Mouse (Mus musculus): ENCODE results near the gene Plod3.
"Not testable (repeated sequence)": the region's sequence is repeated elsewhere in the genome, so short reads cannot be mapped to it uniquely, and the experiment has no call there.

Gene Plod3

DNA sequence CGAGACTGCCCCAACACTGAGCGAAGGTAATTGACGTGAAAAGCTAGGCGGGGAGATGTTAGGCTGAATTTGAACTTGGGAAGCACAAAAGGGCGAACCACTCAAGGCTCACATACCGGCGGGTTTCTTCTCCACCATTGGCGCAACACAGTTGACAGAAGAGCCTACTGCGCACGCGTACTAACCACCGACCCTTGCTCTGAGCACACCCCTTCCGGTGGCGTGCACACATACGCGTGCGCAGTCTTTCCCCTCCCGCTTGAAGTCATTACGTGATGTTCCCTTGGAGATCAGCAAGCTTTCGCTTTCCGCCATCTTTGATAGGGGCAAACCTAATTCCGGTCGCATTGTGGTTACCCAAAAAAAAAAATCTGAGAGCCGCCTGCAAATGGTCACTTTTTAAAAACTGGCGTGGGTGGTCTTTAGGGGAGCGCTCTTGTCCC is at the start of gene Plod3:
TSS of gene Plod3 (plus strand) at position 325 of the 443 bp plus-strand sequence.
- peak; percentile 94 for DNase-seq (ENCODE audit: low spot score)

GRCm38 (mm10) chr5:136937621-136938020 is 49.2 kb upstream of the Plod3 start:
- no peak for DNase-seq (ENCODE audit: low spot score)

GRCm38 (mm10) chr5:136939284-136939683 is 47.5 kb upstream of the Plod3 start:
- DNase-seq (ENCODE audit: low spot score) = no peak

DNA sequence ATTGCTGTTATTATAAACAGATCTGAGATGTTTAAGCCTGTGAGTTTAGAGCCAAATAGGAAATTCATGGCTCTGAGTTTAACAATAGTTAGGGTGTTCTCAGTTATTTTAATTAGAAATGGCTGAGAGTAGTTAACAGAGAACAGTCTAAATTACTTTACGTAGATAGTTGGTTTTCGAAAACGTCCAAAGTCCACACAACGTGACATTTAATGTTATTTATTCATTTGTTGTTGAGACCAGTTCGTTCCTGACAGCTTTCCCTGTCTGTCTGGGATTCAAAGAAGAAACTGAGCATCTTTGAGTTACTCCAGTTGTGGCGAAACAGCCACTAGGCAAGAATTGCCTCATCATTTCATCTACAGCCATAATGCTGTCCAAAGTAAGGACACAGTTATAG is 46.8 kb upstream of the Plod3 start:
- not testable (repeated sequence) for DNase-seq (ENCODE audit: low spot score)

DNA sequence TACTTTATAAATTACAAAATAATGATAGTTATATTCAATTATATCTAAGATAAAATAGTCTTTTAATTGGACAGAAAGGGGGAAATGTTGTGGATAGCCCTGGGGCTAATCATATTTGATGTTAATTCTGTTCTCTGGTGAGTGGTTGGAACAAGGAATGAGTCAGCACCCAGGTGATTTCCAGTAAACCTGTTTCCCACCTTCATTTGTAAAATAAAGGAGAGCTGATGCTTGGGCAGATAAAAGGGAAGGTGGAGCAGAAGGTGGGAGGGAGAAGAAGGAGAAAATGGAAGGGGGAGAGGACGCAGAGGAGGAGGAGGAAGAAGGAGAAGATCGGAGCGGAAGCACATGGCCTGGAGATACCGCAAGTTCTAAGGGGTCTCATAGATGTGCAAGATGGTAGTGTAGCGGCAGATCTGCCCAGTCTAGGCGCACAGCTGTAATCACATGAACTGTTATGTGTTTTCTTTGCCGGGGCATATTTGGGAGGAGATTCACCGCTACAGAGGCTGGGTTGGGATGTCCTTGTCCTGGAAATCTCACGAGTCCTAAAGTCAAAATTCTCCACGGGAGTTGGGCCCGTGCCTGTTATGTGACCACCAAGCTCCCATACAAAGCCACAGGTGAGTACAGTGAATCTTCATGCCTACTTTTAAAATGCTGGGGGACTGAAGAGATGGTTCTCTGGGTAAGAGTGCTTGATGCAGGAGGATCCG is 45.8 kb upstream of the Plod3 start:
- no peak for DNase-seq (ENCODE audit: low spot score)

DNA sequence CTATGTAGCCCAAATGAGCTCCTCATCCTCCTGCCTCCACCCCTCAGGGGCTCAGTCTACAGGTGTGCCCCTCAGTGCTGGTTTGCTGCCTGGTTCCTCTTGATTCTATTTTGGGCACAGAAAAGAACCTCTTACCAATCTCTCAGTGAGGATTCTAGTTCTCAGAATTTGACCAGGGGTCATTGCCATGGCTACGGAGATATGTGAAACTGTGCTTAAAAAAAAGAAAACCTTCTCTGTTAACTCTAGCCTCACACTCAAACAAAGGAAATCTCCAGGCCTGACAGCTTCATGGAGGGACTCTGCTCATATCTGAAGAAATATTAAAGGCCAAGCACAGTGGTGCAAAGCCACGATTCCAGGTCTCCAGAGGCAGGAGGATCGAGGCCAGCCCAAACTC is 44.0 kb upstream of the Plod3 start:
- no peak for DNase-seq (ENCODE audit: low spot score)

- DNase-seq (ENCODE audit: low spot score) = no peak
These were observed 43.4 kb upstream of the Plod3 start for GRCm38 (mm10) chr5:136943382-136943781.

DNA sequence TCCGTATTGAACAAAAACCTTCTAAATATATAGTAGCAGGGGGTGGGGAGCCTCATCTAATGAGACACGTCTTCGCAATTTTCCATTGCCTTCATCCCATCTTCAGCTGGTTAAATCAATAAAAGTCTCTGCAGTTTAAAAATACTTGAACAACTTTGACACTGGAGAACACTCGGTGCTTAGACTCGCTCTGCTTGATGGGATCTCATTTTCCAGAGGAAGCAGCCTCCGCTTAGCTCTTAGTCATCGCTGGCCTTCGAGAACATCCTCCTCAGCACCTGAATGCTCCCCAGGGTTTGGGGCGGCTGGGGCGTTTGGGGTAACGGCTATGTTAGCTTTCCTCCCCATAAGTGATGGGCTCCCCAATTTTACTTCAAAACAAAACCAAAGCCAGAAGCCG is 41.7 kb upstream of the Plod3 start:
- no peak for DNase-seq (ENCODE audit: low spot score)

DNA sequence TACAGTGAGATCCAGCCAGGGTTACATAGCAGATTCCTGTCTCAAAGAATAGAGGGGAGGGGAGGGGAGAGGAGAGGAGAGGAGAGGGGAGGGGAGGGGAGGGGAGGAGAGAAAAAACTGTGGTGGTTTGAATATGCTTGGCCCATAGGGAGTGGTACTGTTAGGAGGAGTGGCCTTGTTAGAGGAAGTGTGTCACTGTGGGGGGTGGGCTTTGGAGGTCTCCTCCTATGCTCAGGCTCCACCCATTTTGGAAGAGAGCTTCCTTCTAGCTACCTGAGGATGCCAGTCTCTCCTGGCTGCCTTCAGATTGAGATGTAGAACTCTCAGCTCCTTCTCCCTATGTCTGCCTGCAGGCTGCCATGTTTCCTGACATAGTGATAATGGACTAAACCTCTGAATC is 38.9 kb upstream of the Plod3 start:
- DNase-seq (ENCODE audit: low spot score) = no peak

DNA sequence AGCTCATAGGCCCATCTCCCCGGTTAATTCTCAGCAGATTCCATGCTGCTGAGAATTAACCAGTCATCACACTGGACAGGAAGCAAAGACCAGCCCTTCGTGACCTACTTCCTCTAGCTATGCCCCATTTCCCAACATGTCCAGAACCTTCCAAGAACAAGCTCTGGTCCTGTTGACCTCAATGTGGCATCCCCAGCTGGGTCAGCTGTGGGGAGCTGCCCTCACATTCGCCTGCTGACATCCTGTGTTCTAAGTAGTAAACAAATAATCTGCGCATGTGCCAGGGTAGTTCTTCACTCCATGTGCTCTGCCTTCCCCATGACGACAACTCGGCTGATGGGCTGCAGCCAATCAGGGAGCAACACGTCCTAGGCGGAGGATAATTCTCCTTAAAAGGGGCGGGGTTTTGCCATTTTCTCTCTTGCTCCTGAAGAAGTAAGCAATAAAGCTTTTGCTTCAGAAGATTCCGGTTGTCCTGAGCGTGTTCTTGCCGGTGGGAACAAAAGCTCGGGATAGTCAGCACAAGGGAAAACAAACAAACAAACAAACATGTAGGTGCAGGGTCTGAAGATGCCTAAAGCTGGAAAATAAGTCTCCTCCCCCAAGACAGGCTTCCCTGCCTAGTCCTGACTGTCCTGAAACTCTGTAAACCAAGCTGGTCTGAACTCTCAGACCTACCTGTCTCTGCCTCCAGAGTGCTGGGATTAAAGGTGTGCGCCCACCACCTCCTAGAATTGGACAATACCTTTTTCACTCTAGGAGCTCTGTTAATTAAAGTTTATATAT is 37.1 kb upstream of the Plod3 start:
- not testable (repeated sequence) for DNase-seq (ENCODE audit: low spot score)

DNA sequence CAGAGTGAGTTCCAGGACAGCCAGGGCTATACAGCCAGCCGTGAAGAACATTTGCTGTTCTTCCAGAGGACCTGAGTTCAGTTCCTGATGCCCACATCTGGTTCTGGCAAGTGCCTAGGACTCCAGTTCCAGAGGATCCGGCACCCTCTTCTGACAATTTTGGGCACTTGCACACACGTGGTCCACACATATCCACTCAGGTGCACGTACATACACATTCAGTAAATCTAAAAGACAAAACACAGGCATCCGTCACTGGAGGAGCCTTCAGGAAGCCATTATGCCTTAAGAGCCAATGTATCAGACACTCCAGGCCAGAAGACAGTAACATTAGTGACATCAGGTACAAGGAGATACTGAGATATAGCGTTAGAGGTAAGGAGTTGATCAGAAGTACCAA is 36.3 kb upstream of the Plod3 start:
- DNase-seq (ENCODE audit: low spot score) = no peak

GRCm38 (mm10) chr5:136952153-136952552 is 34.7 kb upstream of the Plod3 start:
- DNase-seq (ENCODE audit: low spot score) = no peak

GRCm38 (mm10) chr5:136953015-136953414 is 33.8 kb upstream of the Plod3 start, which contains the start of gene Fis1:
Gene Fis1 (plus strand): TSS chr5:136953275.
- DNase-seq (ENCODE audit: low spot score) = peak; percentile 98

DNA sequence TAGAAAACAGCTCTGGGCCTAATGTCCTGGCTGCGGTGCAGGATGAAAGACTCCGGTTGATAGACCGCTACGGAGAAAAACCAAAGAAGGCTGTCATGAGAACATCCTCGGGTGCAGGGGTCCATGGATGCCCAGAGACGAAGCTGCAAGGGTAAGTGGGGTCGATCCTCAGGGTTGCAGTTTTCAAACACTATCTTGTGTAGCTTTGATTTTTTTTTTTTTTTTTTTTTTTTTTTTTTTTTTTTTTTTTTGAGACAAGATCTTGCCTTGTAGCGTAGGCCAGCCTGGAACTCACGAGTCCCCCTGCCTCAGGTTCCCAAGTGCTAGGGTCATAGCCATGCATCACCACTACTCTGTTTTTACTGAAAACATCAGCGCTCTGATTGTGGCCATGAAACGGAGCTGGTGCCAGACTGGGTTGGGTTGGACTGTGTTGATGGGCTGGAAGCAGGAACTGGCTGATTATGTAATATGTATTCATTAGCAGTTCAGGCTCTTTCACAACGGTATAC is 33.3 kb upstream of the Plod3 start:
- no peak for DNase-seq (ENCODE audit: low spot score)

DNA sequence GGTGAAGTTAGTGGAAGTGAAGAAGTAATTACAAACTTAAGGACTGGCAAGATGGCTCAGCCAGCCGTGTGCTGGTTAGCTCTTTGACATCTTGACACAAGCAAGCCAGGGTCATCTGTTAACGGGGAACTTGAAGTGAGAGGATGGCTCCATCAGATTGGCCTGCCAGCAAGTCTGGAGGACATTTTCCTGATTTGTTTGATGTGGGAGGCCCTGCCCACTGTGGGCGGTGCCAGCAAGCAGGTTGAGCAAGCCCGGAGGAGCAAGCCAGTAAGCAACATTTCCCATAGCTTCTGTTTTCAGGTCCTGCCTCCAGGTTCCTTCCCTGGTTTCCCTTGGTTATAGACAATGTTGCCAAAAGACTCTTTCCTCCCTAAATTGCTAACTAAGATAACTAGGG is 31.2 kb upstream of the Plod3 start:
- DNase-seq (ENCODE audit: low spot score) = no peak

DNA sequence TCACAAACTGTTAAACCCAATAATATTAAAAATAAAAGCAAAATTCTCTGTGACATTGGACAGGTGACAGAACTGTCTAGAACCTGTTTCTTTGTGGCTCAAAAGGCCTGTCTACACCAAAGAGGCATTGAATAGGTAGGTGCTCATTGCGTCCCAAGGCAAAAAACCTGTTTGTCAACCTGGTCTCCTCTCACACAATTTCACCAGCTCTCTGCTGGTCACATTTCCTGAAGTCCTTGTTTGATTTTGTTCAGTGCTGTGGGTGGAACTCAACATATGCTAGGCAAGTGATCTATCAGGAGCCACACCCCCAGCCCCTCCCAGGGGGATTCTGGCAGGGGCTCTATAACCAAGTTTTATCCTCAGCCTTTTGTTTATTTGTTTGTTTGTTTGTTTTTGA is 29.6 kb upstream of the Plod3 start:
- no peak for DNase-seq (ENCODE audit: low spot score)

- DNase-seq (ENCODE audit: low spot score) = peak; percentile 57
These were observed 27.7 kb upstream of the Plod3 start for GRCm38 (mm10) chr5:136958991-136959605.

DNA sequence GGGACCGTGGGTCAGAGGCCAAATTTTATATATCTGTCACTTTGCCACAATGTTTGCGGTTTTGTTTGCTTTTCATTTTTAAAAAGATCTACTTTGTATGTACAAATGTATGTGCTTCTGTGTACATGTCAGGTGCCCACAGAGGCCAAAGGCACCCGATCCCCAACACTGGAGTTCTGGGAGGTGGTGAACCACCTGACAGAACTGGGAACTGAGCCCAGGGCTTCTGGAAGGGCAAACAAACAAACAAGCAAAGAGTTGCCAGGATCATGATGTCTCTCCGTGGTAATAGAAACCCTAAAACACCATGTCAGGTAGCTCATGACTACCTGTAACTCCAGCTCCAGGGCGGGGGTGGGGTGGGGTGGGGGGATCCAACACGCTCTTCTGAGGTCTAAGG is 26.8 kb upstream of the Plod3 start:
- no peak for DNase-seq (ENCODE audit: low spot score)

- no peak for DNase-seq (ENCODE audit: low spot score)
These were observed 25.4 kb upstream of the Plod3 start for GRCm38 (mm10) chr5:136961334-136961982.

DNA sequence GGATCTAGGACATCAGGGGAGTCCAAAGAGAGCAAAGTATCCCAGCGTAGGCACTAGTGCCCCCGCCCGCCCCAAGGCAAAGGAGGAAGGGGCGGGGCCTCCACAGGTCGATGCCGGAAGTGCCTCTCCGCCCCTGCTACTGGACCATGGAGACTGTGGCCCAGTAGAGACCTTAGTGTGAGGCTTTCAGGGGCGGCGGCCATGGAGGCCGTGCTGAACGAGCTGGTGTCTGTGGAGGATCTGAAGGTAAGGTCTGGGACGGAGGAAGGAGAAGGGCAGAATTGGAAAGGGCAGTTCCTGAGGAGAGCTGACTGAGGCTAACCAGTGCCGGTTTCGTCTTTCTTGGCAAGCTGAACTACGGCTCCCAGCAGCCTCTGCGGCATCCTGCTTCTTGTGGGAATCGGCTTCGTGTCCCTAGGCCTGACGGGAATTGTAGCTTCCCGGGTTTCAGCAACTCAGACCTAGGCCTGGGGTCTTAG is 24.8 kb upstream of the Plod3 start:
- DNase-seq (ENCODE audit: low spot score) = peak; percentile 96

DNA sequence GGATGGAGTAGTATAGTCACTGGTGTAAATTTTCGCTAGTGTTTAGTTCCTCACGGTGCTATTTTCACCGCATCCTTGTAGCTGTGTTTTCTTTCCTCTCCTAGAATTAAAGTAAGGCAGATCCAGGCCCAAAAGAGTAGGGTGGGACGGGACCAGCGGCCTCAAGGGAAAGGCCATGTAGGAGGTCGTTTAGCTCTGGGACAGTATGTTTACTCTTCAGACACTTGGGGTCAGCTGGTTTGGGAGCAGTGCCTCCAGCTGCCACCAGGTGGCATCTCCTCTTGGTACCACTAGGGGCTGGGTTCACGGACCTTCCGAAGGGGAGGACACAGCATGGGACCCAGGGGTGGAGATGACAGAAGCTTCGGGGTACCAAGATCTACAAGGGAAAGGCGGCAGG is 24.3 kb upstream of the Plod3 start:
- peak; percentile 82 for DNase-seq (ENCODE audit: low spot score)

DNA sequence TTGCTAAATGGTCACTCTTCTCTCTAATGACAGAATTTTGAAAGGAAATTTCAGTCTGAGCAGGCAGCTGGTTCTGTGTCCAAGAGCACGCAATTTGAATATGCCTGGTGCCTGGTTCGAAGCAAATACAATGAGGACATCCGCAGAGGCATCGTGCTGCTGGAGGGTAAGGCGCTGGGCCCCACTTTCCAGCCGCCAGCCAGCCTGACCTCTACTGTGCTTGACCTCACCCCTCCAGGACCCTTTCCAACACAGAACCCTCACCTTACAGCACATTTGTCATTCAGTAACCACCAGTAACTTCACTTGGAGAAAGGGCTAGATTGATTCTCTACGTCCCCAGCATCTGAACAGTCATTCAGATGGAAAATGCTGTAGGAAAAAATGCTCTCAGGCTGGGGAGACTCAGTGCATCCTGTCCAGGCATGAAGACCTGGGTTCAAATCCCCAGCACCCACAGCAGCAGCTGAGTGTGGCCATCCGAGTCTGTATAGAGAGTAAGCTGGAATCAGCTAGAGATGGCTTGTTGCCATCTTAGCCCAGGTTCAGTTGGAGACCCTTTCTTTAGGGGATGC is 23.8 kb upstream of the Plod3 start:
- no peak for DNase-seq (ENCODE audit: low spot score)
